Mouse (Mus musculus) bone marrow macrophage, adult 2 months (primary cell): ENCODE data around the gene Tnf. TPM values are rescaled to one million over a fixed set of nuclear protein-coding genes. Genes with fewer than 3 reads are reported as not detected.

Experiments used
- H3K27ac ChIP-seq: 2 replicates; pipeline ENCODE4 v1.5.1; 2012; ENCODE audit warnings: low read depth, low read length; ENCODE audit not compliant: insufficient read depth
- H3K4me1 ChIP-seq: 2 replicates; pipeline ENCODE4 v1.6.1; 2012; ENCODE audit warnings: low read length; ENCODE audit not compliant: control insufficient read depth, insufficient read depth
- H3K4me3 ChIP-seq: 2 replicates; pipeline ENCODE4 v1.5.1; 2012; ENCODE audit warnings: mild to moderate bottlenecking, low read length, moderate library complexity; ENCODE audit not compliant: insufficient read depth
- CTCF ChIP-seq: IDR thresholded peaks from 2 replicates; pipeline ENCODE4 v1.5.1; 2012; ENCODE audit warnings: low read depth, mild to moderate bottlenecking, low read length, moderate library complexity
- POLR2A ChIP-seq: IDR thresholded peaks from 2 replicates; pipeline ENCODE4 v1.6.1; 2012; ENCODE audit warnings: mild to moderate bottlenecking, low read depth, low read length, borderline replicate concordance
- polyA plus RNA-seq: library from polyadenylated mRNA; stranded (reverse); fragments of >200 nt; gene quantifications from 2 replicates; pipeline ENCODE4 v1.2.4, GENCODE M21; 2012; ENCODE audit not compliant: missing spikeins, insufficient read depth, insufficient read length

Gene Tnf
- polyA plus RNA-seq, 1 experiment = 11.9 TPM

- peak overlapping the region; percentile 81 for H3K4me3 ChIP-seq
- H3K27ac ChIP-seq = peak overlapping the region; percentile 80
- H3K4me1 ChIP-seq = peaks cover 20% of the 10 kb centered on the region
- TF ChIP-seq CTCF (no peak), POLR2A (no peak)
These were observed 1.4 kb downstream of the Tnf start for GRCm38 (mm10) chr17:35200398-35200797.

- no peak overlapping the region for H3K27ac ChIP-seq
- peaks cover 29% of the 10 kb centered on the region for H3K4me1 ChIP-seq
- TF ChIP-seq POLR2A = no peak
- no peak overlapping the region; the same call in 1 of the 2 replicates for H3K4me3 ChIP-seq
These were observed 2.9 kb downstream of the Tnf start for GRCm38 (mm10) chr17:35198946-35199345.

- TF ChIP-seq POLR2A = no peak
- no peak for TF ChIP-seq CTCF
- Histone ChIP-seq H3K4me1 (peaks cover 34% of the 10 kb centered on the region), H3K27ac (no peak overlapping the region), H3K4me3 (no peak overlapping the region)
These were observed 3.8 kb downstream of the Tnf start for GRCm38 (mm10) chr17:35198029-35198428.

- TF ChIP-seq CTCF = no peak
- TF ChIP-seq POLR2A = no peak
- peaks cover 32% of the 10 kb centered on the region for H3K4me1 ChIP-seq
- H3K27ac ChIP-seq = no peak overlapping the region
- no peak overlapping the region for H3K4me3 ChIP-seq
These were observed 4.7 kb downstream of the Tnf start for GRCm38 (mm10) chr17:35197126-35197525.

GRCm38 (mm10) chr17:35196321-35196641 is 5.5 kb downstream of the Tnf start:
- Histone ChIP-seq H3K27ac (no peak overlapping the region), H3K4me1 (peaks cover 37% of the 10 kb centered on the region), H3K4me3 (peak overlapping the region; percentile 72)
- TF ChIP-seq POLR2A = no peak
- TF ChIP-seq CTCF = no peak

GRCm38 (mm10) chr17:35195631-35196320 is 6.0 kb downstream of the Tnf start:
- peak overlapping the region; percentile 72 for H3K4me3 ChIP-seq
- no peak for TF ChIP-seq POLR2A
- peak; percentile 81 for TF ChIP-seq CTCF
- peaks cover 38% of the 10 kb centered on the region for H3K4me1 ChIP-seq
- H3K27ac ChIP-seq = no peak overlapping the region

GRCm38 (mm10) chr17:35194844-35195630 is 6.8 kb downstream of the Tnf start:
- Histone ChIP-seq H3K4me3 (peak overlapping the region; percentile 72), H3K27ac (no peak overlapping the region), H3K4me1 (peaks cover 45% of the 10 kb centered on the region)
- TF ChIP-seq POLR2A (no peak), CTCF (no peak)

- Histone ChIP-seq H3K4me1 (peaks cover 52% of the 10 kb centered on the region), H3K4me3 (peak within 1 kb of the TSS; percentile 72), H3K27ac (no peak within 1 kb of the TSS; the same call in 1 of the 2 replicates)
- TF ChIP-seq POLR2A (no peak), CTCF (no peak)
These were observed 7.6 kb downstream of the Tnf start, which contains the start of gene Ltb for GRCm38 (mm10) chr17:35193881-35194843. TSS of gene Ltb (plus strand) at chr17:35194439.

GRCm38 (mm10) chr17:35192924-35193323 is 8.9 kb downstream of the Tnf start:
- H3K4me1 ChIP-seq = peaks cover 49% of the 10 kb centered on the region
- peak overlapping the region; percentile 40 for H3K27ac ChIP-seq
- TF ChIP-seq POLR2A = no peak
- TF ChIP-seq CTCF = no peak
- H3K4me3 ChIP-seq = no peak overlapping the region

GRCm38 (mm10) chr17:35191723-35192122 is 10.1 kb downstream of the Tnf start:
- Histone ChIP-seq H3K4me1 (peaks cover 52% of the 10 kb centered on the region), H3K27ac (no peak overlapping the region), H3K4me3 (no peak overlapping the region)
- TF ChIP-seq POLR2A (no peak), CTCF (peak; percentile 25; the same call in 1 of the 2 replicates)
